Mouse (Mus musculus): ENCODE data around the gene Cc2d2a.

DNA sequence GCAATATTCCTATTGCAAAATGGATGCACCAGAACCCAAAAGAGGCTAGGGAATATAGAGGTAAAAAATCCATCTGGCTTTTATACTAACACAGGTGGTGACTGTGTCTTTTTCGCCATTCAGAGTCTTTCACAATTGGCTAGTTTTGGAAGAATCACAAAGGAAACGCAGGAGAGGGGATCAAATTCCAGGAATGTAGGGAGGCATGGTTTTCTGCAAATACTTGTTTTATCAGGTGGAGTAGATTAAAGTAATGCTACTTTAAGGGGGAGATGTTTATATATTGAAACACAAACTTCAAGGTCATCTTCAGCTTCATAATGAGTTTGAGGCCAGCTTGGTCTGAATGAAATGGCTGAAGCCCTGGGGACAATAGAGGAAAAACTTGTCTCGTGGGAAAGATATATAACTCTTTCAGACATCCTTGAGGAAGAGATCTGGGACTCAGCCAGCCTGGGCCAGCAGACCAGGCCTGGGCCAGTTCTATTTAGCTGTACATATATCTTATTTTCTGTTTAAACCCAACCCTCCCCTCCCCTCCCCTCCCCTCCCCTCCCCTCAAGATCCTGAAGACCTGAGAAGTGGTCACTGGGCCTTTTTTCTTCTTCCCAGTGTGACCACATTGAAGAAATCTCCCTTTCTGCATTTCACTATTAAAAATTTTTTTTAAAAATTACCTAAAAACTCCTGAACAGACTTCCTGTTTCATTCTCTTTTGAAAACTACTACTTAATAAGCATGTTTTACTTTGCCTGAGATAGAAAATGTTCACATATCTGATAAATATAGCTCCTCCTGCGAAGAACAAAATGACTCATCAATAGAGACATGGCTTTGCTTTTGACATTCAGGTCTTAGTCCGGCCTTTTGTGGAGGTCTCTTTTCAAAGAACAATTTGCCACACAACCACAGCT is 59.6 kb downstream of the Cc2d2a start:
- TF ChIP-seq CTCF (IDR thresholded peaks at IDR 0.05; ENCODE audit: control insufficient read depth, insufficient read depth, insufficient replicate concordance, low read depth, low read length) (no peak), POLR2A (IDR thresholded peaks at IDR 0.05; ENCODE audit: control insufficient read depth, low read depth, low read length) (no peak)

Measured in testis, adult 2 months (tissue).